Mouse (Mus musculus) heart, embryonic 14.5 days (tissue): ENCODE data around the gene P2rx7. TPM values are rescaled to one million over a fixed set of nuclear protein-coding genes. Genes with fewer than 3 reads are reported as not detected.

Source experiments
- ATAC-seq: fragments of 200-750 bp; cut with Nextera tagmentation; 2 replicates; pipeline ENCODE4 v1.8.0; 2017; ENCODE audit warnings: low read depth, moderate TSS enrichment; ENCODE audit not compliant: insufficient number of reproducible peaks, insufficient read depth, low FRiP score
- H3K27ac ChIP-seq, 2 experiments: fragments of 200-500 bp in 1 of 2; fragments of 300-500 bp in 1 of 2; sonication (generic) in 1 of 2; replicated peaks in 1 of 2; 2 replicates each; pipeline ENCODE4 v1.5.1; 2012 to 2014; ENCODE audit warnings: low read depth in 2 of 2, low read length in 2 of 2, control low read depth in 1 of 2, mild to moderate bottlenecking in 1 of 2, mixed read lengths in 1 of 2; ENCODE audit not compliant: control insufficient read depth in 1 of 2, insufficient read depth in 1 of 2
- H3K27me3 ChIP-seq: fragments of 300-500 bp; sonication (generic); 2 replicates; pipeline ENCODE4 v1.6.1; 2014; ENCODE audit warnings: mild to moderate bottlenecking, low read length, control low read depth; ENCODE audit not compliant: control insufficient read depth, insufficient read depth
- H3K36me3 ChIP-seq: fragments of 300-500 bp; sonication (generic); 2 replicates; pipeline ENCODE4 v1.6.1; 2014; ENCODE audit warnings: mild to moderate bottlenecking, control low read depth, low read length, mixed read lengths; ENCODE audit not compliant: control insufficient read depth, insufficient read depth
- H3K4me1 ChIP-seq, 2 experiments: fragments of 200-500 bp in 1 of 2; fragments of 300-500 bp in 1 of 2; sonication (generic) in 1 of 2; 2 replicates each; pipeline ENCODE4 v1.6.1; 2012 to 2014; ENCODE audit warnings: low read length in 2 of 2, control low read depth in 1 of 2, mixed read lengths in 1 of 2; ENCODE audit not compliant: control insufficient read depth in 2 of 2, insufficient read depth in 2 of 2
- H3K4me2 ChIP-seq: fragments of 300-500 bp; sonication (generic); 2 replicates; pipeline ENCODE4 v1.6.1; 2014; ENCODE audit warnings: mild to moderate bottlenecking, low read length
- H3K4me3 ChIP-seq, 2 experiments: fragments of 200-500 bp in 1 of 2; fragments of 300-500 bp in 1 of 2; sonication (generic) in 1 of 2; 2 replicates each; pipeline ENCODE4 v1.5.1; 2012 to 2014; ENCODE audit warnings: low read length in 2 of 2, mild to moderate bottlenecking in 2 of 2, control low read depth in 1 of 2, low read depth in 1 of 2, moderate library complexity in 1 of 2; ENCODE audit not compliant: control insufficient read depth in 1 of 2, insufficient read depth in 1 of 2
- H3K9ac ChIP-seq: fragments of 300-500 bp; sonication (generic); 2 replicates; pipeline ENCODE4 v1.6.1; 2014; ENCODE audit warnings: mild to moderate bottlenecking, low read length
- H3K9me3 ChIP-seq: fragments of 300-500 bp; sonication (generic); 2 replicates; pipeline ENCODE4 v1.6.1; 2016; ENCODE audit warnings: low read length, control low read depth; ENCODE audit not compliant: control insufficient read depth
- WGBS: fragments of 180-500 bp; shearing (Covaris S2); extraction: QIAGEN DNeasy Blood & Tissue Kit; methylation state at CpG from one replicate; pipeline ENCODE4 v1.1.7; 2014; 5-methylcytosine and 5-hydroxymethylcytosine counted together
- polyA plus RNA-seq: library from polyadenylated mRNA; unstranded; fragments of >200 nt; fragmentation: Nextera tagmentation; extraction: Ambion mirVana; gene quantifications from 2 replicates; pipeline ENCODE4 v1.2.1, GENCODE M21; 2014

The P2rx7 gene
- polyA plus RNA-seq, 1 experiment from 2014 or later = 1.4 TPM

DNA sequence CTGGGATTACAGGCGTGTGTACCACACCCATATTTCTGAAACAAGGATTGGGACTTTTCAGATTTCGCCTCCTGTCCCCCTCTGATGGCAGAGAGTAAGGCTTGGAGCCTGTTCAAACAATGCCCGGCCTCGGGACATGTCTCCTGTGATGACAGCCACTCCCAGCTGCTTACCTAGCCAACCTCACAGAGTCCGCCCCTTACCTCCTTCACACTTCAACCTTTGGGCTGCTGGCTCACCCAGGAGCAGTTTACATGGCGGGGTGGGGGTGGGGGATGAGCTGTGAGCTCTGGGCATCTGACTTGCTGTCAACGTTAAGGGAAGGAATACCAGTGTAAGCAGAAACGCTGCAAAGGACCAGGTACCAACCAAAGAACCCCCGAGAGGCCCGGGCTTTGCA, 87.1 kb downstream of the P2rx7 start:
- no peak for ATAC-seq
- H3K4me2 ChIP-seq = no peak overlapping the region
- H3K4me1 ChIP-seq = peaks cover 11 to 16% of the 10 kb centered on the region in 2 experiments
- no peaks in the 10 kb centered on the region for H3K9me3 ChIP-seq
- H3K4me3 ChIP-seq = no peak overlapping the region
- H3K9ac ChIP-seq = no peak overlapping the region
- H3K27ac ChIP-seq = no peak overlapping the region
- no peaks in the 10 kb centered on the region for H3K27me3 ChIP-seq
- 79% methylated on average over 10 of the region's 10 CpGs for WGBS
- peaks cover 12% of the 10 kb centered on the region for H3K36me3 ChIP-seq

DNA sequence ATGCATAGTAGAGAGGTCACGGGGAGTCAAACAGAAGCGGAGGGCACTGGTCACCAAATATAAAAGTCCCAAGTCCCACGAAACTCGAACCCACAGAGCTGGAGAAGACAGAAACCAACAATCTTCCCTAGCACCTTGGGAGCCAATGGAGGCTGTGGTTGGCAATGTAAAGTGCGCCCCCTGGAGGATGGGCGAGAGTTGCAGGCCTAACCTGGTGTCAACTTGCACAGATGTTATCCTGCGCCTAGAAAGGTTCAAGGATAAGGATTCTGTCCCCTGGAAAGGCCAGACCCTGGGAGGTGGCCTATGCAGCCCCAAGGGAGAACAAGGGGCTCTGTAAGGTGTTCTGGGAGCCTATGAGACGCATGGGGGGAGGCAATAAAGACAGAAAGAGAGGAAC, 87.6 kb downstream of the P2rx7 start:
- Histone ChIP-seq H3K4me1 (peaks cover 9 to 16% of the 10 kb centered on the region in 2 experiments), H3K27me3 (no peaks in the 10 kb centered on the region), H3K36me3 (peaks cover 12% of the 10 kb centered on the region), H3K9ac (no peak overlapping the region), H3K4me2 (no peak overlapping the region), H3K9me3 (no peaks in the 10 kb centered on the region), H3K27ac (peak overlapping the region; percentile 11 to 73; a peak in 3 of 4 replicates), H3K4me3 (no peak overlapping the region)
- 0 out of 2 replicates have a peak, but pooled peaks have one; percentile 18 for ATAC-seq
- WGBS = 72% methylated on average over 8 of the region's 8 CpGs

- H3K36me3 ChIP-seq = peaks cover 18% of the 10 kb centered on the region
- no peaks in the 10 kb centered on the region for H3K27me3 ChIP-seq
- WGBS = 40% methylated on average over 15 of the region's 15 CpGs
- H3K4me3 ChIP-seq = no peak overlapping the region
- peak overlapping the region; percentile 72 to 73 for H3K27ac ChIP-seq
- ATAC-seq = no peak; the same call in 1 of the 2 replicates
- H3K4me1 ChIP-seq = peaks cover 9 to 16% of the 10 kb centered on the region in 2 experiments
- H3K4me2 ChIP-seq = peak overlapping the region; percentile 7; the same call in 1 of the 2 replicates
- no peaks in the 10 kb centered on the region for H3K9me3 ChIP-seq
- no peak overlapping the region for H3K9ac ChIP-seq
Measured at GRCm38 (mm10) chr5:122731991-122732673, 88.4 kb downstream of the P2rx7 start.

GRCm38 (mm10) chr5:122733881-122734280, 90.2 kb downstream of the P2rx7 start:
- peaks cover 9 to 16% of the 10 kb centered on the region in 2 experiments for H3K4me1 ChIP-seq
- 46% methylated on average over 17 of the region's 17 CpGs for WGBS
- H3K27me3 ChIP-seq = no peaks in the 10 kb centered on the region
- 0 out of 4 replicates have a peak overlapping the region, but pooled peaks of 1 of the 2 experiments have one; percentile 6 for H3K27ac ChIP-seq
- peaks cover 6% of the 10 kb centered on the region for H3K36me3 ChIP-seq
- no peaks in the 10 kb centered on the region for H3K9me3 ChIP-seq
- H3K4me3 ChIP-seq = no peak overlapping the region
- no peak for ATAC-seq
- H3K9ac ChIP-seq = no peak overlapping the region
- H3K4me2 ChIP-seq = no peak overlapping the region; the same call in 1 of the 2 replicates

DNA sequence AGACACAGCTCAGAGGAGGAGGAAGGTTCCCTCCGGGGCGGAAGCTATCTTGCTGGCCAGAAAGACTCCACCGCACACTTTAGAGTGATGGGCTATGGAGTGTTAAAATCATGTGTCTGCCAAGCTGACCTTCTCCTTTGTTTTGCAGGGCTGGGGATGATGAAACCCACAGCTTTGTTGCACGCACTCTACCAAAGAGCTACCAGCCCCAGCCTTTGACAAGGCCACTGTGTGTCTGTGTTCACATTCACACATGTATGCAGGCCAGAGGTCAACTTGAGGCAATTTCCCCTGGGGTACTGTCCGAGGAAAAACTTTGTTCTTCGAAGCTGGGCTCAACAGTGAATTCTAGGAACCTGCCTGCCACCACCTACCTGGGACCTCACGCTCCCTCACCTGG, 92.1 kb downstream of the P2rx7 start:
- Histone ChIP-seq H3K27ac (no peak overlapping the region), H3K4me1 (peaks cover 9 to 10% of the 10 kb centered on the region in 2 experiments; a peak in 3 of 4 replicates)
- WGBS = 92% methylated on average over 7 of the region's 7 CpGs

GRCm38 (mm10) chr5:122736761-122737160, 93.0 kb downstream of the P2rx7 start:
- Histone ChIP-seq H3K4me1 (peaks cover 6% of the 10 kb centered on the region in 2 experiments; a peak in 2 of 4 replicates), H3K4me2 (no peak overlapping the region), H3K27ac (no peak overlapping the region), H3K9ac (no peak overlapping the region), H3K4me3 (no peak overlapping the region), H3K27me3 (no peaks in the 10 kb centered on the region), H3K36me3 (peaks cover 18% of the 10 kb centered on the region), H3K9me3 (no peaks in the 10 kb centered on the region)
- 95% methylated on average over 15 of the region's 15 CpGs for WGBS
- no peak for ATAC-seq

More for the DNA sequence above, 92.1 kb downstream of the P2rx7 start:
- H3K4me2 ChIP-seq = no peak overlapping the region
- peaks cover 11% of the 10 kb centered on the region for H3K36me3 ChIP-seq
- no peak for ATAC-seq
- H3K4me3 ChIP-seq = no peak overlapping the region
- no peak overlapping the region for H3K9ac ChIP-seq
- no peaks in the 10 kb centered on the region for H3K9me3 ChIP-seq
- H3K27me3 ChIP-seq = no peaks in the 10 kb centered on the region
